Mouse (Mus musculus) midbrain, embryonic 15.5 days (tissue): ENCODE measurements around the gene Jkamp. TPM values are rescaled to one million over a fixed set of nuclear protein-coding genes. Genes with fewer than 3 reads are reported as not detected.
"Not testable (repeated sequence)": the region's sequence is repeated elsewhere in the genome, so short reads cannot be mapped to it uniquely, and the experiment has no call there.

ENCODE experiments used
- ATAC-seq: fragments of 200-750 bp; cut with Nextera tagmentation; replicated peaks from 2 replicates; pipeline ENCODE4 v1.8.0; 2017; ENCODE audit warnings: moderate TSS enrichment
- H3K27ac ChIP-seq: fragments of 300-500 bp; sonication (generic); 2 replicates; pipeline ENCODE4 v1.5.1; 2015; ENCODE audit warnings: mild to moderate bottlenecking, inconsistent platforms
- H3K27me3 ChIP-seq: fragments of 300-500 bp; sonication (generic); replicated peaks from 2 replicates; pipeline ENCODE4 v1.6.1; 2015; ENCODE audit warnings: inconsistent platforms
- H3K36me3 ChIP-seq: fragments of 300-500 bp; sonication (generic); replicated peaks from 2 replicates; pipeline ENCODE4 v1.6.1; 2015; ENCODE audit warnings: inconsistent platforms
- H3K4me1 ChIP-seq: fragments of 300-500 bp; sonication (generic); 2 replicates; pipeline ENCODE4 v1.6.1; 2015; ENCODE audit warnings: inconsistent platforms
- H3K4me2 ChIP-seq: fragments of 300-500 bp; sonication (generic); 2 replicates; pipeline ENCODE4 v1.6.1; 2015; ENCODE audit warnings: inconsistent platforms, mild to moderate bottlenecking, moderate library complexity
- H3K4me3 ChIP-seq: fragments of 300-500 bp; sonication (generic); 2 replicates; pipeline ENCODE4 v1.5.1; 2015; ENCODE audit warnings: mild to moderate bottlenecking, inconsistent platforms
- H3K9ac ChIP-seq: fragments of 300-500 bp; sonication (generic); 2 replicates; pipeline ENCODE4 v1.6.1; 2015; ENCODE audit warnings: mild to moderate bottlenecking, inconsistent platforms
- H3K9me3 ChIP-seq: fragments of 300-500 bp; sonication (generic); 2 replicates; pipeline ENCODE4 v1.6.1; 2016; ENCODE audit warnings: inconsistent platforms
- WGBS: fragments of 180-500 bp; shearing (Covaris S2); methylation state at CpG from one replicate; pipeline ENCODE4 v1.1.7; 2015; ENCODE audit warnings: mixed read lengths; 5-methylcytosine and 5-hydroxymethylcytosine counted together
- polyA plus RNA-seq: library from polyadenylated mRNA; unstranded; fragments of >200 nt; fragmentation: Nextera tagmentation; extraction: Ambion mirVana; gene quantifications from 2 replicates; pipeline ENCODE4 v1.2.1, GENCODE M21; 2015

The Jkamp gene
- polyA plus RNA-seq: 129 and 135 TPM in 2 replicates

DNA sequence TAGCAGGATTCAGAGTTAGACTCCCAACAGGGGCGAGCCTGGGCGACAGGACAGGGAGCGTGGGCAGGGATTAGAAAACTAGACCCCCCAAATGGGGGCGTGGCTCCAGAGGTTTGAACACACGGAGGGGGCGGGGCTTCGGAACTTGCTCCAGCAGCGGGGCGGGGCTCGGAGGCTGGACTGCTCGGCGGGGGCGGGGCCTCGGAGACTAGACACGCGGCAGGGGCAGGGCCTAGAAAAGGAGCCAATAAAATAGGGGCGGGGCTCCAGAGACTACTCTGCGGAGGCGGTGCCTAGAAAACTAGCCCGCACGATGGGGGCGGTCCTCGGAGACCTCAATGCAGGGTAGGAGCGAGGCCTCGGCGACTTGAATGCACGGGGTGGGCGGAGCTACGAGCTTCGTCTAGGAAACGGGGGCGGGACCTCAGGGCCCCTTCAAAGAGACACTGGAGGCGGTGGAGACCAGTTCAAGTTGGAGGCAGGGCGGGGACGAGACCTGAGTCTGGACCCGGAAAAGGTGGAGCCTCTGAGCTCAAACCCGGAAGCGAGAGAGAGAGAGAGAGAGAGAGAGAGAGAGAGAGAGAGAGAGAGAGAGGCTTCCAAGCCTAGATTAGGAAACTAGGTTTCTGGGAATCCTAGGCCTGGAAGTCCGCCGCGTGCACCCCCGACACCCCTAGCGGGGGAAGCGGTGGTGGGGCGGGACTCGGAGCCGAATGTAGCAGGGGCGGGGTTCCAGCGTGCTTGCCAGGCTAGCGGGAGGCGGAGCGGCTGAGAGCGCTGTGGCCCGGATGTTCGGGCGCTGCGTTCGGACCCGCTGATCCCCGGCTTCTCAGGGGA, at the start of gene Jkamp, which contains the start of gene L3hypdh:
TSS of gene Jkamp (plus strand) at position 261 of the 837 bp plus-strand sequence.
TSS of gene L3hypdh (minus strand) at position 111 of the 837 bp plus-strand sequence.
- WGBS: under 1% methylated on average over 60 of the region's 60 CpGs
- H3K4me3 ChIP-seq: peak within 1 kb of the TSS; percentile 62
- H3K27ac ChIP-seq: peak within 1 kb of the TSS; percentile 95
- H3K4me2 ChIP-seq: peak within 1 kb of the TSS; percentile 80
- no peaks in the 10 kb centered on the region for H3K9me3 ChIP-seq
- H3K4me1 ChIP-seq: peaks cover 47% of the 10 kb centered on the region
- H3K36me3 ChIP-seq: no peaks in the 10 kb centered on the region
- H3K9ac ChIP-seq: peak within 1 kb of the TSS; percentile 77
- no peaks in the 10 kb centered on the region for H3K27me3 ChIP-seq
- peak; percentile 95 for ATAC-seq

DNA sequence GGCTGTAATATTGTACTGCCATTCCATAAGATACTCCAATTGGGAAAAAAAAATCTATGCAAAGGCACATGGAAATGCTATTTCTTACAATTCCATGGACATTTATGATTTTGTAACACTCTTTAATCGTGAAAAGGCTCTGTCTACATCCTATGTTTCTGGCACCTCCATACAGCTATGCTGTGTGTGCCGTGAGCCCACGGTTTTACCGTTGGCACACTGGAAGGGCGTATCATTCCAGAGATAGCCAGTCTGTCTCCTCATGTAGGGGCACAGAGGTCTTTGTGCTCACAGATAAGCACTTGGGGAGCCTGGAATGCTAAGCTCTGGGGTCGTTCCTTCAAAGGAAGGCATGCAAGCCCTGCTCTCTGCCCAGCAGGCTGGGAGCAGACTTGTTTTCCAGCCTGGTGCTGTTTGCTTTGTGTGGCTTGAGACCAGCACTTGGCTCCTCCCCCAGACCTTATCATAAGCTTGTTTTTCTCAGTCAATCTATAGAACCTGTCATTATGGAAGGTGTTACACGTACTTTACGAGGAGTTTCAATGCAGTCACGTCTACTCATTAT, 49.2 kb upstream of the Jkamp start:
- no peak for ATAC-seq
- H3K9ac ChIP-seq: no peak overlapping the region
- no peaks in the 10 kb centered on the region for H3K9me3 ChIP-seq
- no peak overlapping the region for H3K4me2 ChIP-seq
- H3K4me1 ChIP-seq: no peaks in the 10 kb centered on the region
- no peaks in the 10 kb centered on the region for H3K36me3 ChIP-seq
- no peaks in the 10 kb centered on the region for H3K27me3 ChIP-seq
- H3K27ac ChIP-seq: no peak overlapping the region
- H3K4me3 ChIP-seq: no peak overlapping the region
- 69% methylated on average over 9 of the region's 9 CpGs for WGBS

GRCm38 (mm10) chr12:72037049-72037448, 48.3 kb upstream of the Jkamp start:
- Histone ChIP-seq H3K36me3 (no peaks in the 10 kb centered on the region), H3K9me3 (no peaks in the 10 kb centered on the region), H3K4me1 (no peaks in the 10 kb centered on the region), H3K9ac (no peak overlapping the region), H3K27ac (no peak overlapping the region), H3K4me2 (no peak overlapping the region), H3K27me3 (no peaks in the 10 kb centered on the region), H3K4me3 (no peak overlapping the region)
- 92% methylated on average over 6 of the region's 6 CpGs for WGBS
- ATAC-seq: no peak

DNA sequence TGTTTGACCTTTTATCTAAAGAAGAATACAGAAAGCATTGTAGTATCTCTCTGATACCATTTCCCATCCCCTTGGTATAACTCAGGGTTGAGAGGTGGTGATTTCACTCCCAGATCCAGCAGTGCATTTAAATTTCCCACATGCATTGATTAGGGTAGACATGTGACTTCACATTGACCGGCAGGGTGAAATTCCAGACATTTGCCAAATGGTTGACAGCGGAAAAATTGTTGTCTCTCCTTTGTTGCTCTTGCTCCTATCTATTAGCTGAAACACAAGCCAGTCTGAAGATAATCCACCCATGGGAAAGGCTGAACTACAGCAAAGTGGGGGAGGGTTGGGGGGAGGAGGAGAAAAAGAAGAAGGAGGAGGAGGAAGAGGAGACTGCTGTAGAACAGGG, 46.5 kb upstream of the Jkamp start:
- H3K4me2 ChIP-seq: no peak overlapping the region
- no peak overlapping the region for H3K9ac ChIP-seq
- no peaks in the 10 kb centered on the region for H3K4me1 ChIP-seq
- no peak for ATAC-seq
- no peak overlapping the region for H3K4me3 ChIP-seq
- H3K27me3 ChIP-seq: no peaks in the 10 kb centered on the region
- no peaks in the 10 kb centered on the region for H3K9me3 ChIP-seq
- H3K27ac ChIP-seq: no peak overlapping the region
- no peaks in the 10 kb centered on the region for H3K36me3 ChIP-seq
- WGBS: 64% methylated on average over 2 of the region's 2 CpGs

DNA sequence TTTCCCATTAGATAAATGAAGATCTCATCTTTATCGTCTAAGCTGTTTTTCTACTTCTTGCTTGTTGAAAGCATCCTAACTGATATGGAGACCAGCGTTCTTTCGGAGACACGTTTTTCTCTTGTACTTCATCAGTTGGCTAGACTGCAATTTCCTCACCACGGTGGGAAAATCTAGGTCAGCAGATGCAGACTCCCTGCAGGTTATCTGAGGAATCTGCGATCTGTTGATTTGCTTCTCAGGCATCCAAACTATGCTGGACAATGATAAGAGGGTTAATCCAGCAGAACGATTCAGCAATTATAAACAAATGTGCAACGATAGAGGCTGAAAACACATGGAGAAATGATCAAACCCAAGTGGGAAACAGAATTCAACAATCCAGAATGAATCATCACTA, 45.9 kb upstream of the Jkamp start:
- Histone ChIP-seq H3K4me3 (no peak overlapping the region), H3K27ac (no peak overlapping the region), H3K4me2 (no peak overlapping the region), H3K27me3 (no peaks in the 10 kb centered on the region), H3K36me3 (no peaks in the 10 kb centered on the region), H3K9ac (no peak overlapping the region), H3K4me1 (no peaks in the 10 kb centered on the region), H3K9me3 (no peaks in the 10 kb centered on the region)
- ATAC-seq: no peak
- 77% methylated on average over 8 of the region's 8 CpGs for WGBS

DNA sequence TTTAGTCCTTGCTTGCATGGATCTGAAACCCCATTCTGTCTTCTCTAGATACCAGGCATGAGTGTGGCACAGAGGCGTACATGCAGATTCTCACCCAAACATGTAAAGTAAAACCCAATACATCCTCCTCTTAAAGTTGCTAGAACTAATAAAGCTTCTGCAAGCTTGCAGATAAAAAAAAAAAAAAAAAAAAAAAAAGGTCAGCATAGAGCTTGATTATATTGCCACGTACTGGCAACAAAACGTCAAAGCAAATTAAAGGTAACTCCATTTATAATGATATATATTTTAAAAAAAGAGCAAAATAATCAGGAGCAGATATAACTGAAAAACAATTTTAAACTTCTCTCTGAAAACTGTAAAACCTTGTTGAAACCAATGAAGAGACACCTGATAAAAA, 44.2 kb upstream of the Jkamp start:
- Histone ChIP-seq H3K4me3 (no peak overlapping the region), H3K4me1 (no peaks in the 10 kb centered on the region), H3K4me2 (no peak overlapping the region), H3K27me3 (no peaks in the 10 kb centered on the region), H3K36me3 (no peaks in the 10 kb centered on the region), H3K9me3 (no peaks in the 10 kb centered on the region), H3K27ac (no peak overlapping the region), H3K9ac (no peak overlapping the region)
- WGBS: 98% methylated on average over 3 of the region's 3 CpGs
- ATAC-seq: no peak

DNA sequence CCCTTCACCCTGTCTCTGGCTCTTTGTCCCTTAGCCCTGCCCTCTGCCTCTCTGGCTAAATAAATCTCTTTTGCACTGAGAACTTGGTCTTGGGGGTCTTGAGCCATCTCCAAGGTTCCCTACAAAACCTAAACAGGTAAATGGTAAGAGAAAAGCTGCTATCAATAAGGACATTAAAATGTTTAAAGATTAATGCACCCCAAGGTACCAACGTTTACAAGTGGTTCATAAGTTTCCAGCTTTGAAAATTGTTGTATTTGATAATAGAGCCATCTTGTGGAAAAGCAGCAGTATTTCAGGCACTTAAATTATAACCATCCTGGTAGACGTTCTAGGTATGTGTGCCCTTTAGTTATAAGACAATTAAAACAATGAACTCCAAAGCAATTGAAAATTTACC, 37.9 kb upstream of the Jkamp start:
- H3K36me3 ChIP-seq: no peaks in the 10 kb centered on the region
- H3K4me2 ChIP-seq: no peak overlapping the region
- ATAC-seq: no peak
- WGBS: 3% methylated on average over 2 of the region's 2 CpGs
- H3K27ac ChIP-seq: no peak overlapping the region
- H3K27me3 ChIP-seq: no peaks in the 10 kb centered on the region
- peaks cover 8% of the 10 kb centered on the region; the same call in 1 of the 2 replicates for H3K9me3 ChIP-seq
- H3K9ac ChIP-seq: no peak overlapping the region
- no peak overlapping the region for H3K4me3 ChIP-seq
- no peaks in the 10 kb centered on the region for H3K4me1 ChIP-seq

- WGBS: 86% methylated on average over 5 of the region's 5 CpGs
- not testable (repeated sequence) for H3K27me3 ChIP-seq, H3K27ac ChIP-seq, ATAC-seq, H3K4me3 ChIP-seq, H3K9me3 ChIP-seq, H3K9ac ChIP-seq, H3K4me2 ChIP-seq, H3K4me1 ChIP-seq, H3K36me3 ChIP-seq
These were observed 35.2 kb upstream of the Jkamp start for GRCm38 (mm10) chr12:72050156-72050555.

- Histone ChIP-seq H3K27ac (no peak overlapping the region), H3K4me3 (no peak overlapping the region), H3K4me1 (no peaks in the 10 kb centered on the region), H3K27me3 (no peaks in the 10 kb centered on the region), H3K9me3 (peaks cover 8% of the 10 kb centered on the region; the same call in 1 of the 2 replicates), H3K36me3 (no peaks in the 10 kb centered on the region), H3K4me2 (no peak overlapping the region), H3K9ac (no peak overlapping the region)
- WGBS: 87% methylated on average over 4 of the region's 4 CpGs
- ATAC-seq: no peak
These were observed 34.6 kb upstream of the Jkamp start for GRCm38 (mm10) chr12:72050821-72051220.

DNA sequence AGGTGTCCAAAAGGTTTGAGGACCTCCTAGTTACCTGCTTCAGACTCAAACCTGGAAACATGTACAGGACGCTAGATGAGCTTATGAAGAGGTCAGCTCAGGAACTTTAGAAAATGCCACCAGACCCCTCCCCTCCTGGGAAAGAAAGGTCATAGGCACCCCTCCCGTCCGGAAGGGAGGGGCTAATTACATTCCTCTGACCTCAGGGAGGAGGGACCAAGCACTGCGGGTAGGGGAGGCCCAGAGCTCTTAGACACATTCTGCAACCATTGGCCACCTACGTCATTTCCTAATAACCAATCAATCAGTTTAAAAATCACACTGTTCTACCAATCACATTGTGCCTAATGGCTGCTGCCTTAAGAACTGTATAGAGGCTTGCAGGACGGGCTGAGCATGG, 32.8 kb upstream of the Jkamp start:
- no peak overlapping the region for H3K9ac ChIP-seq
- no peaks in the 10 kb centered on the region for H3K4me1 ChIP-seq
- no peak overlapping the region for H3K27ac ChIP-seq
- peaks cover 8% of the 10 kb centered on the region; the same call in 1 of the 2 replicates for H3K9me3 ChIP-seq
- H3K27me3 ChIP-seq: no peaks in the 10 kb centered on the region
- no peak overlapping the region for H3K4me3 ChIP-seq
- WGBS: 87% methylated on average over 6 of the region's 6 CpGs
- no peaks in the 10 kb centered on the region for H3K36me3 ChIP-seq
- no peak for ATAC-seq
- H3K4me2 ChIP-seq: no peak overlapping the region

- Histone ChIP-seq H3K4me2 (no peak overlapping the region), H3K27me3 (no peaks in the 10 kb centered on the region), H3K36me3 (no peaks in the 10 kb centered on the region), H3K9ac (no peak overlapping the region), H3K4me3 (no peak overlapping the region), H3K4me1 (no peaks in the 10 kb centered on the region), H3K9me3 (peaks cover 8% of the 10 kb centered on the region; the same call in 1 of the 2 replicates), H3K27ac (no peak overlapping the region)
- 39% methylated on average over 6 of the region's 6 CpGs for WGBS
- ATAC-seq: no peak
These were observed 32.1 kb upstream of the Jkamp start for GRCm38 (mm10) chr12:72053303-72053702.

GRCm38 (mm10) chr12:72053851-72054250, 31.5 kb upstream of the Jkamp start:
- H3K9ac ChIP-seq: no peak overlapping the region
- H3K4me3 ChIP-seq: no peak overlapping the region
- WGBS: 17% methylated on average over 6 of the region's 6 CpGs
- ATAC-seq: no peak
- no peak overlapping the region for H3K27ac ChIP-seq
- no peaks in the 10 kb centered on the region for H3K27me3 ChIP-seq
- H3K9me3 ChIP-seq: peaks cover 8% of the 10 kb centered on the region; the same call in 1 of the 2 replicates
- no peaks in the 10 kb centered on the region for H3K4me1 ChIP-seq
- H3K36me3 ChIP-seq: no peaks in the 10 kb centered on the region
- H3K4me2 ChIP-seq: no peak overlapping the region

- ATAC-seq: no peak
- WGBS: 87% methylated on average over 1 of the region's 1 CpGs
- no peak overlapping the region for H3K27ac ChIP-seq
- no peaks in the 10 kb centered on the region for H3K27me3 ChIP-seq
- no peak overlapping the region for H3K4me3 ChIP-seq
- no peaks in the 10 kb centered on the region for H3K36me3 ChIP-seq
- H3K4me2 ChIP-seq: no peak overlapping the region
- no peak overlapping the region for H3K9ac ChIP-seq
- H3K4me1 ChIP-seq: no peaks in the 10 kb centered on the region
- H3K9me3 ChIP-seq: no peaks in the 10 kb centered on the region
These were observed 27.6 kb upstream of the Jkamp start for GRCm38 (mm10) chr12:72057780-72058179.
